Mouse (Mus musculus): ENCODE measurements at regions not wholly inside any gene's neighbourhood (a gene's known extent, or its start where the extent isn't known, plus 50 kb on each side); places are given as distances from the start of the nearest gene placed in this dataset.

DNA sequence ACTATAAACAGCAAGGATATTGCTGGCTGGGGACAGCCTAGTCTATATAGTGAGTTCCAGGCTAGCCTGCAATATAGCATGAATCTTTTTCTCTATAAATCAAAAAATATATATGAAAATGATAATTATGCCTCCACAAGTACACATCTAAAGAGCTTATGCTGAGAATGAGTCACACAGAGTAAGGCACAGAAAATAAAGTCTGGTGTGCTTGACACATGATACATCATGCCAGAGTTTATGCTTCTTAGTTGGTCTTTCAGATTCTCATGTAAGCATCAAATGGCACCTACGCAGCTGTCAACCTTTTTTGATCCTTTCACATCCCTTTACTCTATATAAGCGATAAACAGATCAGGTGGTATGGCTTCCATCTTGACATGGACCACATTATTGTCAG lies 289.6 kb downstream of the Lrriq3 start:
- Histone ChIP-seq H3K4me2 (ENCODE audit: low read depth) (no peak overlapping the region), H3K27ac (ENCODE audit: low read depth, low read length) (no peak overlapping the region), H3K9me3 (ENCODE audit: low read length) (no peaks in the 10 kb centered on the region), H3K36me3 (ENCODE audit: insufficient read depth) (no peaks in the 10 kb centered on the region), H3K4me3 (ENCODE audit: low read depth, low read length) (no peak overlapping the region), H3K27me3 (ENCODE audit: insufficient read depth, low read length) (no peaks in the 10 kb centered on the region), H3K4me1 (ENCODE audit: insufficient read depth) (no peaks in the 10 kb centered on the region), H3K9ac (no peak overlapping the region)
- TF ChIP-seq CTCF (IDR thresholded peaks at IDR 0.05; ENCODE audit: low read depth), result no peak
- DNase-seq (no peak), ATAC-seq (no peak)
- WGBS, result 90% methylated on average over 2 of the region's 2 CpGs

DNA sequence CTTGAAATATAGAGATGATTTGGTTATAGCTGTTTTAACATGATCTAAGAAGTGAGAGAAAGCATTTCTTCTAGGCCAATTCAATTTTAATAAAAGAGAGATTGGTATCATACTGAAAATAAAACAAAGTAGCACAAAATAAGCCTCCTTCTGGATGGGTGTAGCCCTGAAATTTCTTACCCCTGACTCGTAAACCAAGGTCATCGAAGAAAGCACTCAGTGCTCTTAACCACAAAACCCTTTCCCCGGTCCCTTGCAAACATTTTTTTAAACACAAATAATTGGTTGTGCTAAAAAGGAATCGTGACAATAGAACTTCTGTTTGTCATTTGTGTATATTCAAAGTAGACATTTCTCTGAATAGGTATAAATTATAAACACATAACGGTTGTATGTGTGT lies 297.4 kb downstream of the Lrriq3 start:
- no peak for TF ChIP-seq CTCF (IDR thresholded peaks at IDR 0.05; ENCODE audit: low read depth)
- Histone ChIP-seq H3K9ac (no peak overlapping the region), H3K9me3 (ENCODE audit: low read length) (no peaks in the 10 kb centered on the region), H3K36me3 (ENCODE audit: insufficient read depth) (no peaks in the 10 kb centered on the region), H3K4me3 (ENCODE audit: low read depth, low read length) (no peak overlapping the region), H3K27me3 (ENCODE audit: insufficient read depth, low read length) (no peaks in the 10 kb centered on the region), H3K4me1 (ENCODE audit: insufficient read depth) (no peaks in the 10 kb centered on the region), H3K4me2 (ENCODE audit: low read depth) (no peak overlapping the region), H3K27ac (ENCODE audit: low read depth, low read length) (no peak overlapping the region)
- DNase-seq, result no peak
- ATAC-seq, result no peak
- 82% methylated on average over 5 of the region's 5 CpGs for WGBS

DNA sequence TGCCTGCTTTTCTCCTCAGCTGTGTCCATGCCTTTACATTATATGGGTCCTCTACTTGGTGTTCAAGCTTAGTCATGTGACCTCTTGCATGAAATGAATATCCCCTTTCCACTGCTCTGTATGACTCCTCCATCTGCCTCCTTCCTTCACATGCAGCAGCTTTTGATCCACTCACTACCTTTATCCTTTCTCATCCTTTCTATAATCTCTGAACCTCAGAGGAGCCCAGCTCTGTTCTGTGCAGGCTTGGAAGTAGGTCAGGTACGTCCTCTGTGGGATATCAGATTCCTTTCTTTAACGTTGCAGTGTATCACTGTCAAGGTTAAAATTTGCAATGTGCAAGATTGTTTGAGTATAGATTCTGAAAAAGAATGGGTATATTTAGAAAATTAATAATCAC lies 302.9 kb downstream of the Lrriq3 start:
- no peak for ATAC-seq
- H3K27ac ChIP-seq (ENCODE audit: low read depth, low read length), result no peak overlapping the region
- DNase-seq, result no peak
- WGBS, result 78% methylated on average over 2 of the region's 2 CpGs
- no peak overlapping the region for H3K4me3 ChIP-seq (ENCODE audit: low read depth, low read length)
- no peaks in the 10 kb centered on the region for H3K27me3 ChIP-seq (ENCODE audit: insufficient read depth, low read length)
- H3K4me1 ChIP-seq (ENCODE audit: insufficient read depth), result no peaks in the 10 kb centered on the region
- TF ChIP-seq CTCF (IDR thresholded peaks at IDR 0.05; ENCODE audit: low read depth), result no peak
- no peaks in the 10 kb centered on the region for H3K9me3 ChIP-seq (ENCODE audit: low read length)
- H3K4me2 ChIP-seq (ENCODE audit: low read depth), result no peak overlapping the region
- no peaks in the 10 kb centered on the region for H3K36me3 ChIP-seq (ENCODE audit: insufficient read depth)
- no peak overlapping the region for H3K9ac ChIP-seq

DNA sequence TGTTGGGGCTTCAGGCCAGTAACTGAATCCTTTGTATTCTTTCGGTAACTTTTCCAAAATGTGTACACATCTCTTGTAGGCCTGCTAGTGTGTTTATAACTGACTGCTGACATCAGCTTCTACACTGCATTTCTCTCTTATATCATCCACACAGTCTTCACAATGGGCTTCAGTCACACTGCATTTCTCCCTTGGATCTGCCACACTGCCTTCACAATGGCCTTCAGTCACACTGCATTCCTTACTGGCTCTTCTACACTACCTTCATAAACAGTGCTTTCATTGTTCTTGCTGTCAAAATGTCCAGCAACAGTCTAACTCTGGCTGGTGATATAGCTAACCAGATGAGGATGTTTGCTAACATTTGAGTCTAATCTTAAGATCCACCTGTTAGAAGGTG lies 308.5 kb downstream of the Lrriq3 start:
- Histone ChIP-seq H3K4me3 (ENCODE audit: low read depth, low read length) (no peak overlapping the region), H3K36me3 (ENCODE audit: insufficient read depth) (no peaks in the 10 kb centered on the region), H3K9me3 (ENCODE audit: low read length) (no peaks in the 10 kb centered on the region), H3K9ac (no peak overlapping the region), H3K27ac (ENCODE audit: low read depth, low read length) (no peak overlapping the region), H3K27me3 (ENCODE audit: insufficient read depth, low read length) (no peaks in the 10 kb centered on the region), H3K4me1 (ENCODE audit: insufficient read depth) (no peaks in the 10 kb centered on the region), H3K4me2 (ENCODE audit: low read depth) (no peak overlapping the region)
- TF ChIP-seq CTCF (IDR thresholded peaks at IDR 0.05; ENCODE audit: low read depth), result no peak
- WGBS, result 87% methylated on average over 1 of the region's 1 CpGs
- DNase-seq (no peak), ATAC-seq (no peak)

DNA sequence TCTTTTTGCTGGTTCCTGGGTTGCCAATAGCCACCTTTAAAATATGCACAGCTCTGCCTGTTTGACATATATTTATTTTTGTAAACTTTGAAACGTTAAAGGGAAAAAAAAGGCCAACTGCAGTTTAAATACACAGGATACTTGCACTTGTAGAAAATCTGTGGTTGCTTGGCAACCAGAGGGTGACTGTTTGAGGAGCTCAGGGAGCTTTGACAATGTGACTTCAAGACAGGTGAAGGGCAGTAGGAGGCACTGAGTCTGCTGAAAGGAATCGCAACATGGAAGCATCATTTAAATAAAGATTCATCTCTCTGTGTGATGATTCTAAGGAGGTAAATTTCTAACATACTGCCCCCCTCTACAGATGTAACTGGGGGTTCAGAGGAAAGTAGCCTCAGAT lies 315.7 kb downstream of the Lrriq3 start:
- Histone ChIP-seq H3K27me3 (ENCODE audit: insufficient read depth, low read length) (no peaks in the 10 kb centered on the region), H3K27ac (ENCODE audit: low read depth, low read length) (no peak overlapping the region), H3K4me2 (ENCODE audit: low read depth) (no peak overlapping the region), H3K36me3 (ENCODE audit: insufficient read depth) (no peaks in the 10 kb centered on the region), H3K9me3 (ENCODE audit: low read length) (no peaks in the 10 kb centered on the region), H3K4me1 (ENCODE audit: insufficient read depth) (no peaks in the 10 kb centered on the region), H3K9ac (no peak overlapping the region), H3K4me3 (ENCODE audit: low read depth, low read length) (no peak overlapping the region)
- WGBS, result 35% methylated on average over 2 of the region's 2 CpGs
- ATAC-seq (no peak), DNase-seq (no peak)
- no peak for TF ChIP-seq CTCF (IDR thresholded peaks at IDR 0.05; ENCODE audit: low read depth)

DNA sequence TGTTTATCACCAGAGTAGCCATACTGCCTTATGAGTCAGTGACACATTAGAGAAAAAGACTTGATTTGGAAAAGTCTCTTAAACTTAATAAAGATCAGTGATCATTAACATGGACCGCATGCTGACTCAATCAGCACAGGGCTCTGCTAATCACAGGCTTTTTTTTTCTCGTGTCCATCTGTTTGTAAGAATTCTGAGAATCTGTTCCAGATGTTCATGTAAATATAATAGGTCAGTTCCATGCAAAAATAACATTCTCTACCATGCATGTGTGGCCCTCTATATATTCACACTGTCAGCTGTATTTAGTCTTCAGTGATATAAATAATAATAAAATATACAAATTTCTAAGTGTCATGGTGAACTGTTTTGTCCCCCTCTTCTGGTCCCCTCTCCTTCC lies 316.1 kb downstream of the Lrriq3 start:
- no peak for DNase-seq
- Histone ChIP-seq H3K4me3 (ENCODE audit: low read depth, low read length) (no peak overlapping the region), H3K27me3 (ENCODE audit: insufficient read depth, low read length) (no peaks in the 10 kb centered on the region), H3K4me1 (ENCODE audit: insufficient read depth) (no peaks in the 10 kb centered on the region), H3K9ac (no peak overlapping the region), H3K9me3 (ENCODE audit: low read length) (no peaks in the 10 kb centered on the region), H3K27ac (ENCODE audit: low read depth, low read length) (no peak overlapping the region), H3K4me2 (ENCODE audit: low read depth) (no peak overlapping the region), H3K36me3 (ENCODE audit: insufficient read depth) (no peaks in the 10 kb centered on the region)
- no peak for TF ChIP-seq CTCF (IDR thresholded peaks at IDR 0.05; ENCODE audit: low read depth)
- ATAC-seq, result no peak
- WGBS, result 72% methylated on average over 2 of the region's 2 CpGs

DNA sequence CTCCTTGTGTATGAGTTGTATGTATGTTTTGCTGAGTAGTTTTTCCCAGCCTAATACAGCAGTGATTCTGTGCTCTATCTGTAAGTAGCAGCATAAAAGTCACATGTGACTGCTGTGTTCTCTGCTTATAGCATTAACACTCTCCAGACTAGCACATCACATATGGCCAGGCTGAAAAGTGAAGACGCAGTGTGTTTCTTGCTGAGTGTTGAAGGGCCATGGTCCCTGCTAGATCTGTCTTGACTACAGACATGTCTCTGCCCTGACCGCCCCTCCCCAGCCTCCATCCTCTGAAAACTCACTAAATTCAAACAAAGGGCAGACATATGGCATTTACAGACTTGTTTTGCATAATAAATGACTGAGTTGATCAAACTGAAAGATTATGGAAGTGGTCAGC lies 316.6 kb downstream of the Lrriq3 start:
- H3K4me2 ChIP-seq (ENCODE audit: low read depth), result no peak overlapping the region
- no peaks in the 10 kb centered on the region for H3K27me3 ChIP-seq (ENCODE audit: insufficient read depth, low read length)
- no peaks in the 10 kb centered on the region for H3K36me3 ChIP-seq (ENCODE audit: insufficient read depth)
- H3K9me3 ChIP-seq (ENCODE audit: low read length), result no peaks in the 10 kb centered on the region
- 69% methylated on average over 2 of the region's 2 CpGs for WGBS
- DNase-seq (no peak), ATAC-seq (peak; percentile 48)
- no peak overlapping the region for H3K9ac ChIP-seq
- no peak overlapping the region for H3K4me3 ChIP-seq (ENCODE audit: low read depth, low read length)
- H3K27ac ChIP-seq (ENCODE audit: low read depth, low read length), result no peak overlapping the region
- TF ChIP-seq CTCF (IDR thresholded peaks at IDR 0.05; ENCODE audit: low read depth), result no peak
- H3K4me1 ChIP-seq (ENCODE audit: insufficient read depth), result no peaks in the 10 kb centered on the region

Data from forebrain, postnatal 0 days (tissue).